Mouse (Mus musculus) embryonic facial prominence, embryonic 11.5 days (tissue): ENCODE measurements at regions not wholly inside any gene's neighbourhood (a gene's known extent, or its start where the extent isn't known, plus 50 kb on each side); places are given as distances from the start of the nearest gene placed in this dataset.
"Not testable (repeated sequence)": the region's sequence is repeated elsewhere in the genome, so short reads cannot be mapped to it uniquely, and the experiment has no call there.

ENCODE experiments used
- ATAC-seq: fragments of 200-750 bp; cut with Nextera tagmentation; replicated peaks from 2 replicates; pipeline ENCODE4 v1.8.0; 2017; ENCODE audit warnings: low read depth; ENCODE audit not compliant: insufficient number of reproducible peaks, low FRiP score, low TSS enrichment
- DNase-seq: peaks from one replicate; pipeline ENCODE4 v3.0.0-alpha.2; 2015; ENCODE audit warnings: low spot score
- H3K27ac ChIP-seq: fragments of 300-500 bp; sonication (generic); replicated peaks from 2 replicates; pipeline ENCODE4 v1.5.1; 2014; ENCODE audit warnings: mild to moderate bottlenecking, low read depth, low read length, control low read depth
- H3K27me3 ChIP-seq: fragments of 300-500 bp; sonication (generic); 2 replicates; pipeline ENCODE4 v1.6.1; 2014; ENCODE audit warnings: mild to moderate bottlenecking, low read length, moderate library complexity, mixed read lengths; ENCODE audit not compliant: control insufficient read depth, insufficient read depth
- H3K36me3 ChIP-seq: fragments of 300-500 bp; sonication (generic); replicated peaks from 2 replicates; pipeline ENCODE4 v1.6.1; 2014; ENCODE audit warnings: low read depth, mild to moderate bottlenecking, low read length, moderate library complexity, mixed read lengths; ENCODE audit not compliant: control insufficient read depth, insufficient read depth
- H3K4me1 ChIP-seq: fragments of 300-500 bp; sonication (generic); 2 replicates; pipeline ENCODE4 v1.6.1; 2014; ENCODE audit warnings: low read length, mixed read lengths; ENCODE audit not compliant: control insufficient read depth, insufficient read depth
- H3K4me2 ChIP-seq: fragments of 300-500 bp; sonication (generic); 2 replicates; pipeline ENCODE4 v1.6.1; 2014; ENCODE audit warnings: low read depth, mild to moderate bottlenecking, control low read depth, low read length, moderate library complexity
- H3K4me3 ChIP-seq: fragments of 300-500 bp; sonication (generic); 2 replicates; pipeline ENCODE4 v1.5.1; 2014; ENCODE audit warnings: low read depth, low read length, control low read depth
- H3K9ac ChIP-seq: fragments of 300-500 bp; sonication (generic); replicated peaks from 2 replicates; pipeline ENCODE4 v1.6.1; 2014; ENCODE audit warnings: mild to moderate bottlenecking, control low read depth, low read length
- H3K9me3 ChIP-seq: fragments of 300-500 bp; sonication (generic); replicated peaks from 2 replicates; pipeline ENCODE4 v1.6.1; 2016; ENCODE audit warnings: mild to moderate bottlenecking, low read length, inconsistent platforms, mixed read lengths; ENCODE audit not compliant: control insufficient read depth
- WGBS: fragments of 180-500 bp; shearing (Covaris S2); extraction: QIAGEN DNeasy Blood & Tissue Kit; methylation state at CpG from one replicate; pipeline ENCODE4 v1.1.7; 2014; 5-methylcytosine and 5-hydroxymethylcytosine counted together

DNA sequence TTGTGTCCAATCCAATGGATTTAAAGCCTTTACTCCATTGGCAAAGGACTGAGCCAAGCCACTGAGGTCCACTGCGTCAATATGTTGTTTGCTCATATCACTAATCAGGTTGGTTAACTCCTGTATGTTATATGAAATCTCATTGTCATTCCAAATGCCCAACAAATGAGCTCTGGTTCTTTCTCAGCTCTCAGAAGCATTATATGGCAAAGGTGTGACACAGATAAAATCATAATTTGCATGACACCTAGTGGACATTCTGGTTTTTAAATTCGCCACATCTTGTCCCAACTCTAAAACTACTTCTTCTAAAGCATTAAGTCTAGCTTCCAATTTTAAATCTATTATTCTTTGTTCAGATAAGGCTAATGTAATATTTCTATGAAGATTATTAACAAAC is 1035.1 kb upstream of the Sel1l start:
- H3K4me3 ChIP-seq, H3K27me3 ChIP-seq, DNase-seq, H3K36me3 ChIP-seq, H3K9ac ChIP-seq, H3K4me1 ChIP-seq, H3K9me3 ChIP-seq, ATAC-seq, H3K4me2 ChIP-seq, H3K27ac ChIP-seq: not testable (repeated sequence)
- 85% methylated on average over 2 of the region's 2 CpGs for WGBS

DNA sequence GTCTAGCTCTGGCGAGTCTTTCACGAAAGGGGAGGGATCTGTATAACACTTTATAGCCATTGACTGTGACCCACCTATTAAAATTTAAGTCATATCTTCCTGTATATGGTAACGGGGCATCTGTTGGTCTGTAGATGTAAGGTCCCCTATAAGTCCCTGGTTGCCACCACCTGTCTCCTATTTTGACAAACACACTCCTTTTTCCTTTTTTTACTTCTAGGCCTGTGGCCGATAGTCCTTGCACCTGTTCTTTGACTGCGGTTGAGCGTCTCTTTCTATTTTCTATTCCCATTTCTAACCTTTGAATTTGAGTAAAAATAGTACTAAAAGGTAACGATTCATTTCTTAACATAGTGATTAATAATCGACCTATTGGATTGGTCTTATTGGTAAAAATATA is 1034.1 kb upstream of the Sel1l start:
- H3K36me3 ChIP-seq, H3K27ac ChIP-seq, H3K9ac ChIP-seq, DNase-seq, H3K4me2 ChIP-seq, ATAC-seq, H3K27me3 ChIP-seq, H3K9me3 ChIP-seq, H3K4me3 ChIP-seq, H3K4me1 ChIP-seq: not testable (repeated sequence)
- WGBS: no CpG with 5 or more reads among the region's 8 CpGs

DNA sequence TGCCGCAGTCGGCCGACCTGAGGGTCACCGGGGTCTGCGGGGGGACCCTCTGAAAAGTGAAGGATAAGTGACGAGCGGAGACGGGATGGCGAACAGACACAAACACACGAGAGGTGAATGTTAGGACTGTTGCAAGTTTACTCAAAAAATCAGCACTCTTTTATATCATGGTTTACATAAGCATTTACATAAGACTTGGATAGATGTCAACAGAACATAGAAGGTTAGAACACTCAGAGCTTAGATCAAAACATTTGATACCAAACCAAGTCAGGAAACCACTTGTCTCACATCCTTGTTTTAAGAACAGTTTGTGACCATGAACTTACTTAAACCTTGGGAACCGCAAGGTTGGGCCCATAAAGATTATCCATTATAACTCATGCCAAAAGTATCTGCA is 1033.6 kb upstream of the Sel1l start:
- not testable (repeated sequence) for ATAC-seq, H3K4me3 ChIP-seq, H3K27me3 ChIP-seq, DNase-seq, H3K4me1 ChIP-seq, H3K27ac ChIP-seq, H3K9me3 ChIP-seq, H3K9ac ChIP-seq, H3K4me2 ChIP-seq, H3K36me3 ChIP-seq
- WGBS: 81% methylated on average over 5 of the region's 11 CpGs

DNA sequence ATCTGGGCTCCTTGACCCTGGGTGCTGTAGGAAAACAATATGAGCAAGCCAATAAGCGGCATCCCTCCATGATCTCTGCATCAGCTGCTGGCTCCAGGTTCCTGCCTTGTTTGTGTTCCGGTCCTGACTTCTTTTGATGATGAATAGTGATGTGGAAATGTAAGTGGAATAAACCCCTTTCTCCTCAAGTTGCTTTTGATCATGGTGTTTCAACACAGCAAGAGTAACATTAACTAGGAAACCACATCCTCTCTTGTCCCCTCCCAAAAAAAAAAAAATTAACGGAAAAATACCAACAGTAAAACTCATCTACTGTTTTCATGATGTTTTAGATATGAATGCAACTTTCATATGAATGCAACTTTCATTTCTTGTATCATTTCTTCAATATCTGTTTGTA is 1024.6 kb upstream of the Sel1l start:
- H3K9me3 ChIP-seq: no peaks in the 10 kb centered on the region
- H3K4me1 ChIP-seq: no peaks in the 10 kb centered on the region
- no peaks in the 10 kb centered on the region for H3K36me3 ChIP-seq
- DNase-seq (no peak), ATAC-seq (no peak)
- no peak overlapping the region for H3K4me3 ChIP-seq
- H3K27me3 ChIP-seq: no peaks in the 10 kb centered on the region
- 85% methylated on average over 3 of the region's 3 CpGs for WGBS
- no peak overlapping the region for H3K9ac ChIP-seq
- H3K27ac ChIP-seq: no peak overlapping the region
- no peak overlapping the region for H3K4me2 ChIP-seq

- Histone ChIP-seq H3K4me2 (no peak overlapping the region), H3K9ac (no peak overlapping the region), H3K4me3 (no peak overlapping the region), H3K36me3 (no peaks in the 10 kb centered on the region), H3K9me3 (no peaks in the 10 kb centered on the region), H3K27me3 (no peaks in the 10 kb centered on the region), H3K4me1 (no peaks in the 10 kb centered on the region), H3K27ac (no peak overlapping the region)
- DNase-seq (no peak), ATAC-seq (no peak)
- 80% methylated on average over 3 of the region's 3 CpGs for WGBS
Measured at GRCm38 (mm10) chr12:92869336-92869735, 1020.4 kb upstream of the Sel1l start.

DNA sequence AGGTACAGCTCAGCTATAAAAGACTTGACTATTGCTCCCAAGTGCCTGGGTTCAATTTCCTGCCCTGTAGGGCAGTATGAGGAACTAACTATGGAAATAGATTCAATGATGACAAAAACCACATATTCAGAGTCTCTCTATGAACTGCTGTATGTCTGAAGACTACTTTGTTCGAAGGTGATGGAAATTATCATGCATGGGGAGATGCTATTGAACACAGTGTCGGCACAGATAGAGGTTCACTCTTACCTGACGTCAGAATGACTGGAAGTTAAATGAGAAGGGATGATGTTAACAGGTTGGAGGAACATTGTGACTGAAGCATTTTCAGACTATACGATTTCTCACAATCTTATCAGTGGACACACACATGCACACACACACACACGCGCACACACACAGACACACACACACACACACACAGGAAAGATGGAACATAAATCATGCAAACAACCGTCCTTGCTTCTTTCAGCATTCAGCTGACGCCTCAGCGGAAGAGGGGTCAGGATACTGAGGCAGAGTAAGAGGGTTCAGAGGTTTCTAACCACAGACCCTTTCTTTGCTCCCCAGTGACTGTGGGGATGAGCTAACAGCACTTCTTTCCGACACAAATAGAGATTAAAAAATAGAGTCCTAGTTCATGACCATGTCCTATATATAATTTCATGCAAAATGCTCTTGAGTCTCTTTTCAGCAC is 974.3 kb upstream of the Sel1l start:
- Histone ChIP-seq H3K9ac (no peak overlapping the region), H3K27ac (no peak overlapping the region), H3K9me3 (no peaks in the 10 kb centered on the region), H3K36me3 (no peaks in the 10 kb centered on the region), H3K4me1 (no peaks in the 10 kb centered on the region), H3K4me3 (no peak overlapping the region), H3K27me3 (no peaks in the 10 kb centered on the region), H3K4me2 (no peak overlapping the region)
- ATAC-seq: no peak
- WGBS: 86% methylated on average over 10 of the region's 10 CpGs
- DNase-seq: no peak

DNA sequence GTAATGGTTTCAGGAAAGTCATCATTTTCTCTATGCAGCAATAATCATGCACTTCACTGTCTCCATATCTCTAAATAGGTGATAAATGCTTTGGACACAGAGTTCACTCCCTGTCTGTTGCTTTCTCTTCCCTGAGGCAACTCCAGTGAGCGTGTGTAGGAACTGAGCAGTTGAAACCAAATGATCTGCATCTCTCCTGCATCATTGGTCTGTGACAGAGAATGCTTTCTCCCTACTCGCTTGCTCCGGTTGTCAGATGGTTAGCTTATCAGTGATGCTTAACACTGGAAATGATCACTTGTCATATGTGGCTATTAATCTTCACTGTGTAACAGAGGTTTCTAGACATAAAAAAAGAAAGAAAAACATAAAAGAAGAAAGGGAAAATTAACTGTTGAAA is 969.7 kb upstream of the Sel1l start:
- H3K27me3 ChIP-seq: no peaks in the 10 kb centered on the region
- no peaks in the 10 kb centered on the region for H3K4me1 ChIP-seq
- no peak for ATAC-seq
- no peak overlapping the region for H3K27ac ChIP-seq
- H3K9me3 ChIP-seq: no peaks in the 10 kb centered on the region
- 74% methylated on average over 3 of the region's 3 CpGs for WGBS
- no peaks in the 10 kb centered on the region for H3K36me3 ChIP-seq
- no peak overlapping the region for H3K9ac ChIP-seq
- H3K4me3 ChIP-seq: no peak overlapping the region
- DNase-seq: no peak
- no peak overlapping the region for H3K4me2 ChIP-seq

DNA sequence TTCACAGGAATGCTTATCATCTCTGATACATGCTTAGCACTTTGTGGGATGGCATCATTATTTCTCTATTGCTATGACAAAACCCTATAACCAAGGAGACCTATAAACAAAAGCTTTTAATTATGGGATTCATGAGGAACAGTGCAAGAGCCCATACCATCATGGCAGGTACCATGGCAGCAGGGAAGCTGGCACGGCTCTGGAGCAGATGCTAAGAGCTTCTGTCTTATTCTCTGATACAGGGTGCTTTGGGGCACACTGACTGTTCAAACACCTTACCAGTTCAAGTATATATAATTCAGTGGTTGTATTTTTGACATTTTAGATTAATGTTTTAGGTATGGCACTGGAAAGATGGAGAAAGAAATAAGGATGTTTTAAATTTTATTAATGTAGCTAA is 952.2 kb upstream of the Sel1l start:
- no peak overlapping the region for H3K27ac ChIP-seq
- no peak overlapping the region for H3K4me2 ChIP-seq
- H3K4me3 ChIP-seq: no peak overlapping the region
- DNase-seq (no peak), ATAC-seq (no peak)
- no peak overlapping the region for H3K9ac ChIP-seq
- no peaks in the 10 kb centered on the region for H3K36me3 ChIP-seq
- no peaks in the 10 kb centered on the region for H3K4me1 ChIP-seq
- H3K9me3 ChIP-seq: no peaks in the 10 kb centered on the region
- 94% methylated on average over 1 of the region's 1 CpGs for WGBS
- H3K27me3 ChIP-seq: no peaks in the 10 kb centered on the region
